Mouse (Mus musculus) embryonic facial prominence, embryonic 13.5 days (tissue): ENCODE data around the gene Thy1. TPM values are rescaled to one million over a fixed set of nuclear protein-coding genes. Genes with fewer than 3 reads are reported as not detected.

Experiments used
- ATAC-seq: fragments of 200-750 bp; cut with Nextera tagmentation; 2 replicates; pipeline ENCODE4 v1.8.0; 2017; ENCODE audit warnings: low read depth; ENCODE audit not compliant: insufficient number of reproducible peaks, insufficient read depth, low FRiP score, low TSS enrichment
- H3K27ac ChIP-seq: fragments of 300-500 bp; sonication (generic); 2 replicates; pipeline ENCODE4 v1.5.1; 2015; ENCODE audit warnings: moderate library complexity, mild to moderate bottlenecking, inconsistent platforms
- H3K27me3 ChIP-seq: fragments of 300-500 bp; sonication (generic); 2 replicates; pipeline ENCODE4 v1.6.1; 2015; ENCODE audit warnings: mild to moderate bottlenecking, inconsistent platforms
- H3K36me3 ChIP-seq: fragments of 300-500 bp; sonication (generic); 2 replicates; pipeline ENCODE4 v1.6.1; 2015; ENCODE audit warnings: mild to moderate bottlenecking, inconsistent platforms
- H3K4me1 ChIP-seq: fragments of 300-500 bp; sonication (generic); 2 replicates; pipeline ENCODE4 v1.6.1; 2015; ENCODE audit warnings: inconsistent platforms
- H3K4me2 ChIP-seq: fragments of 300-500 bp; sonication (generic); 2 replicates; pipeline ENCODE4 v1.6.1; 2015; ENCODE audit warnings: moderate library complexity, mild to moderate bottlenecking, inconsistent platforms
- H3K4me3 ChIP-seq: fragments of 300-500 bp; sonication (generic); 2 replicates; pipeline ENCODE4 v1.5.1; 2015; ENCODE audit warnings: mild to moderate bottlenecking, inconsistent platforms
- H3K9ac ChIP-seq: fragments of 300-500 bp; sonication (generic); 2 replicates; pipeline ENCODE4 v1.6.1; 2015; ENCODE audit warnings: mild to moderate bottlenecking, inconsistent platforms
- H3K9me3 ChIP-seq: fragments of 300-500 bp; sonication (generic); 2 replicates; pipeline ENCODE4 v1.6.1; 2016; ENCODE audit warnings: inconsistent platforms
- WGBS: fragments of 180-500 bp; shearing (Covaris S2); methylation state at CpG from one replicate; pipeline ENCODE4 v1.1.7; 2015; ENCODE audit warnings: mixed read lengths; 5-methylcytosine and 5-hydroxymethylcytosine counted together
- polyA plus RNA-seq: library from polyadenylated mRNA; unstranded; fragments of >200 nt; fragmentation: Nextera tagmentation; extraction: Ambion mirVana; gene quantifications from 2 replicates; pipeline ENCODE4 v1.2.1, GENCODE M21; 2015

Thy1 gene
- polyA plus RNA-seq, 1 experiment from 2014 or later: 4.3 TPM

DNA sequence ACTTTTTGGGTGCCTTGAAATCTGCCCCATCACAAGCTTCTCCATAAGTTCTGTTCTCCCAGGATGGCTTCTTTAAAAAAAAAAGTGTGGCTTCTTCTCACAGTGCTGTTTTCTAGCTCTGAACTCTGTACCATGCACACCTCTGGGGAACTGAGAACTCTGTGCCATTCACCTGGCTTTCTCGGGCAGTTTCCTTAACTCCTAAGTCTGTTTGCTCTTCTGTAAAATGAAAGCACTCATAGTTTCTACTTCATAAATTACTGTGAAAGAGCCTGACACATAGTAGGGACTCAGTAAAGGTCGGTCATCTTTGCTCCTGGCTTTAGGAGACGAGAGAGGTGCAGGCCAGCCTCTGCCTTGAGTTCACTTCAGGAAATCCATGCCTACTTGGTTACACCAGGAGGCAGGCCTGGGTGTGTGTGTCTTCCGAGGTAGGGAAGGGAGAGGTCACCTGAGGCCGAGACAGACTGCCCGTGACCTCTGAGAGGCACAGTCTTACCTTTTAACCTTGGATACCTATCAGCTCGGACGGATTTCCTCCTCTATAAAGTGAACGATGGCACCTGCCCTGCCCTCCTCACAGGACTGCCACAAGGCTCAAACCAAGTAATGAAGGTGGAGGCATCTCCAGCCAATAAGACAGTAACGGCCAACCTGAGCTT lies 35.1 kb downstream of the Thy1 start:
- no peak overlapping the region for H3K9ac ChIP-seq
- H3K36me3 ChIP-seq: no peaks in the 10 kb centered on the region
- WGBS: 76% methylated on average over 10 of the region's 10 CpGs
- 0 out of 2 replicates have a peak overlapping the region, but pooled peaks have one; percentile 9 for H3K27ac ChIP-seq
- H3K4me1 ChIP-seq: peaks cover 22% of the 10 kb centered on the region
- no peaks in the 10 kb centered on the region for H3K9me3 ChIP-seq
- no peak for ATAC-seq
- H3K27me3 ChIP-seq: peaks cover 7% of the 10 kb centered on the region
- no peak overlapping the region for H3K4me3 ChIP-seq
- H3K4me2 ChIP-seq: no peak overlapping the region

DNA sequence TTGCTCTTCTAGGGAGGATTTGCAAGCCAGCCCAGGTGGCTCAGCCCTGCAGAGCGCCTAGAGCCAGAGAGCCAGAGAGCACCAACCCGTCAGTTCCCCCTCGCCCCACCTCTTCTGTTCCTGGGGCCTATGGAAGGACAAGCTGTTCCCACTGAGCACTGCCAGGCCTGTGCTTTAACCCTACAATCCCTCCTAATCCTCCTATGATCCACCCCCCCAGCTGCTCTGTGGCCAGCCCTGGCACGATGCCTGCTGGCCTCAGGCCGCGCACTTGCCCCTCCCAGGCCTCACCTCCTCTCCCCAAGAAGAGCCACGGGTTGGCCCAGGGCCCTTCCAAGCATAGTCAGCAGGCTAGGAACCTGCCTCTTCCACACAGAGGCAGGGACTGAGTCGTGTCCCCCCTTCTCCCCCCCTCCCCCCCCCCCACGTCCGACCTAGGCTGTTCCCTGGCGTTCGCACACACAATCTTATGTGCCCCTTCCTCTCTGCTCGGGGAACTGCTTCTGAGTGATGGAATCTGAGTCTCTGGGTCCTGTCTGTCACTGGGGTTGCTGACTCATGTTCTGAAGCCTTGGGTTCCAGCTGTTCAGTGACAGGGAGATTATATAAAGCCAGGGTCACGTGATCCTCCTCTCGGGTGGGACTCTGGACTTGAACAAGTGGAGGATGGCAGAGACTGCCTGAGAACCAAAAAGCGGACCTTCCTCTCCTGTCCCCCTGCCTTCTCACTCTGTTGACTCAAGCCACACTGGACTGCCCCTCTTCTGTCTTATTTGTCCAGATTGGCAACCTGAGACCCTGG lies 36.0 kb downstream of the Thy1 start:
- 30% methylated on average over 16 of the region's 16 CpGs for WGBS
- Histone ChIP-seq H3K9ac (no peak overlapping the region), H3K27ac (peak overlapping the region; percentile 9; the same call in 1 of the 2 replicates), H3K4me3 (no peak overlapping the region), H3K36me3 (no peaks in the 10 kb centered on the region), H3K4me1 (peaks cover 30% of the 10 kb centered on the region), H3K4me2 (no peak overlapping the region), H3K9me3 (no peaks in the 10 kb centered on the region), H3K27me3 (peaks cover 16% of the 10 kb centered on the region)
- peak; percentile 63 for ATAC-seq

DNA sequence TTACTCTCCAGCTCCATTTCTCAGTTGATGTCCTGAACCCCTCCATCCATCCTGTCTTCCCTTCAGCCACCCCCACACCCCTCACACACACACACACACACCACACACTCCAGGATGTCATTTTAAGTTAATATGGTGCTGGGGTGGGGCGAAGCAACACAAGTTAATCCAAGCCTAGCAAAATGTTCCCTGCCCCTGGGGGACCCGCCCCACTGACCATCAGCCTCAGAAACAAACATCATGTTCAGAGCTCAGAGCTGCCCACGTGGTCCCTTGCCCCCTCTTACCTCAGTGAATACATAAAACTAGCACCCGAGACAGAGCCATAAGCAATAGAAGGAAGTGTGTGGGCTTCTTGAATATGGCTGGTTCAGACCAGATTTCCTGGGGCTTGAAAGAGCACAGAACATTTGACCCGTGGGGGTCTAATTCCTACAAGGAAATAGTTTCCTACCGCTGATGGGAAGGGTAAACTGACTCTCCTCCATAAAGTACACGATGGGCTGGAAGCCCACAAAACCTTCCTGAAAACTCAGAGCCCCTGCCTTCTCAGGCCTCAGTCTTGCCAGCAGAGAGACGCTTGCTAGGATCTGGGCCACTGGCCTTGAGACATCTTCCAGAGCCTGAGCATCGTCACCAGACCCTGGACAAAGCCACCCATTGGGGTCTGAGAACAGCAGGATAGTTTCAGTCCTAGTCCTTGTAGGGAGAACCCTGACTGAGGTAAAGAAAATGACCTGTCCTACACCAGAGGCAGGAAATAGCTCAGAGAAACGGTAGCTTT lies 37.0 kb downstream of the Thy1 start:
- no peaks in the 10 kb centered on the region for H3K36me3 ChIP-seq
- ATAC-seq: no peak
- peaks cover 22% of the 10 kb centered on the region for H3K27me3 ChIP-seq
- no peak overlapping the region for H3K9ac ChIP-seq
- H3K4me1 ChIP-seq: peaks cover 38% of the 10 kb centered on the region
- H3K27ac ChIP-seq: no peak overlapping the region
- H3K9me3 ChIP-seq: no peaks in the 10 kb centered on the region
- H3K4me2 ChIP-seq: no peak overlapping the region
- WGBS: 70% methylated on average over 10 of the region's 10 CpGs
- no peak overlapping the region for H3K4me3 ChIP-seq

DNA sequence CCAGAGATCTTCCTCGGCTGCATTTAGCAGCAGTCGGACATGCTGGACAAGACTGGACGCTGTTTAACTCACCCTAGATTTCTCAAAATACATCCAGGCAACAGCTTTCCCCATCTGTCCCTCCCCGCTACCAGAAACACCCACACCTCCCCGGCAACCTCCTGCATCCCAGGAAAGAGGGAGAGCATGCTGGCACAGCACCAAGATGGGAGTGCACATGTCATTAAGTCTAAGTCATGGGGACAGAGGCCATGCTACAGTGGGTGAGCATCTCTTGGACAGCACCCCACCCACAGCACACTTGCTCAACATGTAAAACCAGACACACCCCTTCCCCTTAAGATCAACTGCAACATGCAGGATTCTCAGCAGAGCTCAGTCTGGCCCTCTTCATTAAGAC lies 37.8 kb downstream of the Thy1 start:
- ATAC-seq: no peak
- Histone ChIP-seq H3K4me3 (no peak overlapping the region), H3K36me3 (no peaks in the 10 kb centered on the region), H3K27me3 (peaks cover 30% of the 10 kb centered on the region), H3K4me1 (peaks cover 44% of the 10 kb centered on the region), H3K4me2 (no peak overlapping the region), H3K27ac (no peak overlapping the region), H3K9me3 (no peaks in the 10 kb centered on the region), H3K9ac (no peak overlapping the region)
- 78% methylated on average over 5 of the region's 5 CpGs for WGBS

DNA sequence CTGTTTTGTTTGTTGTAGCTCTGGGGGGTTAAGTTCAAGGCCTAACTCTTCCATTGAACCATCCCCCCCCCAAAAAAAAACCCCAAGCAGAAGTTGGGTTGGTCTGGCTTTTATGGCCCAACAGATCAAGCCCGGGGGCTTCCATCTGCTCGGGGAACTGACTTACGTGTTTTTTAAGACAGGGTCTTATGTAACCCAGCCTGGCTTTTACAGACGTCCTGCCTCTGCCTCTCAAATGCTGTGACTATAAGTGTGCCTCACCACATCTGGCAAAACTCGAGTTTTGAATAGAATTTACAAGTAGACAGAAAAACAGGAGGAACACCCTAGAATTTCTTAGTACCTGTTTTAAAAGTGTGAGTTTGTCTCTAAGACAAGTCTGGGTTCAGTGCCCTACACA lies 38.4 kb downstream of the Thy1 start:
- 49% methylated on average over 5 of the region's 5 CpGs for WGBS
- no peak overlapping the region for H3K9ac ChIP-seq
- H3K4me3 ChIP-seq: no peak overlapping the region
- peaks cover 49% of the 10 kb centered on the region for H3K4me1 ChIP-seq
- no peak overlapping the region for H3K4me2 ChIP-seq
- ATAC-seq: no peak
- peaks cover 36% of the 10 kb centered on the region for H3K27me3 ChIP-seq
- no peaks in the 10 kb centered on the region for H3K9me3 ChIP-seq
- no peak overlapping the region for H3K27ac ChIP-seq
- H3K36me3 ChIP-seq: no peaks in the 10 kb centered on the region

GRCm38 (mm10) chr9:44082266-44082665 lies 39.1 kb downstream of the Thy1 start:
- Histone ChIP-seq H3K4me2 (no peak overlapping the region), H3K36me3 (no peaks in the 10 kb centered on the region), H3K27ac (no peak overlapping the region), H3K27me3 (peaks cover 40% of the 10 kb centered on the region), H3K9me3 (no peaks in the 10 kb centered on the region), H3K4me1 (peaks cover 52% of the 10 kb centered on the region), H3K9ac (no peak overlapping the region), H3K4me3 (no peak overlapping the region)
- no peak for ATAC-seq
- 88% methylated on average over 5 of the region's 5 CpGs for WGBS

DNA sequence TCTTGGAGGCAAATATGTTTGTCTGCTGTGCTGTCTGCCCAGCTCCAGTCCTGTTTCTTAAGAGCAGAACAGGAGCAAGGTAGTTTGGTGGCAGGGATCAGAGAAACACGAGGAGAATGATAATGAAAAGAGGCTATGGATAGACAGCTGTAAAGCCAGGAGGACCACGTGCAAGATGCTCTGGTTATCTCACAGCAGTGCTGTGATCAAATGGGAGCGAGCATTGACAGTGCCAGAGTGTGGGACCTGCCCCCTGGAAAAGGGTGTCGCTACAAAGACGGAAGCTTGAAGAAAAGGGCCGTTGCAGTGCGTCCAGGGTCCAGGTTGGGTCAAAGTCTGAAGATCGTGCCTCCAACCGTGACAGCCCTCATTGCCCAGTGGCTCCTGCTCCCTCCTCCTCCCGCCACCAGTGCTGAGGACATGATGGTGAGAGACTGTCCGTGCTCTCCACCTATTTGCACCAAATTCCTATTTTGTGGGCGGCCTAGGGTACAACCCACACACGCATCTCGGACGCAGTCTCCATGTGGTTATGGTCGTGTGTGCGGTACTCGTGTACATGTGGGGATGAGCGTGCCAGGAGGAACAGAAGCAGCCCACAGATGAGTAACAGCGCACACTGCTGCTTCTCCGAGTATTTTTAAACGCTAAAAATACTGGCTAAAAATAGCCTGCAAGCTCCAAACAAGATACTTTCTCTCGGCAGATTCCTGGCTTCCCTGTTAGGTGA lies 40.4 kb downstream of the Thy1 start:
- 6% methylated on average over 23 of the region's 23 CpGs for WGBS

GRCm38 (mm10) chr9:44084236-44084635 lies 41.1 kb downstream of the Thy1 start:
- Histone ChIP-seq H3K4me1 (peaks cover 59% of the 10 kb centered on the region), H3K9ac (peak overlapping the region; percentile 82), H3K27ac (no peak overlapping the region), H3K4me3 (peak overlapping the region; percentile 64), H3K9me3 (no peaks in the 10 kb centered on the region), H3K4me2 (peak overlapping the region; percentile 98), H3K36me3 (no peaks in the 10 kb centered on the region), H3K27me3 (peaks cover 52% of the 10 kb centered on the region)
- 1% methylated on average over 14 of the region's 14 CpGs for WGBS
- ATAC-seq: no peak

More for the DNA sequence above, 40.4 kb downstream of the Thy1 start:
- Histone ChIP-seq H3K27ac (no peak overlapping the region), H3K9ac (no peak overlapping the region), H3K9me3 (no peaks in the 10 kb centered on the region), H3K4me3 (peak overlapping the region; percentile 64), H3K4me2 (peak overlapping the region; percentile 98), H3K36me3 (no peaks in the 10 kb centered on the region), H3K27me3 (peaks cover 45% of the 10 kb centered on the region), H3K4me1 (peaks cover 58% of the 10 kb centered on the region)
- no peak for ATAC-seq

DNA sequence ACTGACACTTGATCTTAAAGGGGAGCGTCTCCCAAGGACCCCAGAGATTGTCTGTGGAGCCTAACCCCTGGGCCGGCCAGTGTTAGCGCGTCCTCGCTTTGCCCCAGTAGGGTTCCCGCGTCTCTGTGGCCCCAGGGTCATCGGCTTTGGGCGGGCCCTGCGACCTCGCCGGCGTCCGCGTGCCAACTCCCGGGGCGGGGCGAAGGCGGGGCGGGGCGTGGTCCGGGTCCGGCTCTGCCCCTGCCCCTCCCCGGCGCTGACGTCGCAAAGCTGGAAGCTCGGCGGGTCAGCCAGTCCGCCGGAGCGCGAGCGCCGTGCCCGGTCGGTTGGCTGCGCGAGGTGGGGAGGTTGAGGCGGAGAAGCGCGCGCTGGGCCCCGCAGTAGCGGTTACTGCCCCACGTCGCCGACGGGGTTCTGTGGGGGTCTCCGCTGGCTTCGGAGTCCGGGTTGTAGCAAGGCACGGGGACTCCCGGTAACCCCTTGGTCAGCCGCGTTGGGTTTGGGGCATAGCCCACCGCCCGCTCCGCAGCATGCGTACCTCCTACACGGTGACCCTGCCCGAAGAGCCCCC lies 41.6 kb downstream of the Thy1 start:
- WGBS: under 1% methylated on average over 62 of the region's 62 CpGs

DNA sequence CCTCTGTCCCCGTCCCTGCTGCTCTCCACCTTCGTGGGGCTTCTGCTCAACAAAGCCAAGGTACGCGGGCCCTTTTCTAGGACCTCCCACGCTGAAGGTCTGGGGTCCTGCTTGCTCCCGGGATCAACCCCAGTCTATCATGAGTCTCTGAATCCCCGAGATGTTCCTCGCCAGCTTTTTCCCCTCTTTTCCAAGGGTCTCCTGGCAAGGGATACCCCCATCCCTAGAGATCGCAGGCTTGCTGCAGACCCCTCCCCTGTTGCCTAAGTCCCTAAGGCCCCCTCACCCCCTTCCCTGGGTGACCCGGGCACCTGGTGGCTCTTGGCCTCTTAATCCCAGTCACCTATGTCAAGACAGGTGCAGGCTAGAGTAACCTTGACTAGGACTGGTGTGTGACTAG lies 42.1 kb downstream of the Thy1 start:
- peak overlapping the region; percentile 98 for H3K4me2 ChIP-seq
- H3K9me3 ChIP-seq: no peaks in the 10 kb centered on the region
- peaks cover 68% of the 10 kb centered on the region for H3K4me1 ChIP-seq
- peak overlapping the region; percentile 64 for H3K4me3 ChIP-seq
- no peaks in the 10 kb centered on the region for H3K36me3 ChIP-seq
- H3K27me3 ChIP-seq: peaks cover 56% of the 10 kb centered on the region
- no peak for ATAC-seq
- WGBS: 2% methylated on average over 10 of the region's 10 CpGs
- H3K9ac ChIP-seq: peak overlapping the region; percentile 82
- no peak overlapping the region for H3K27ac ChIP-seq

More for the DNA sequence above, 41.6 kb downstream of the Thy1 start:
- peaks cover 64% of the 10 kb centered on the region for H3K4me1 ChIP-seq
- H3K4me3 ChIP-seq: peak overlapping the region; percentile 64
- no peaks in the 10 kb centered on the region for H3K36me3 ChIP-seq
- ATAC-seq: no peak; the same call in 1 of the 2 replicates
- H3K4me2 ChIP-seq: peak overlapping the region; percentile 98
- no peak overlapping the region for H3K27ac ChIP-seq
- peaks cover 56% of the 10 kb centered on the region for H3K27me3 ChIP-seq
- no peaks in the 10 kb centered on the region for H3K9me3 ChIP-seq
- H3K9ac ChIP-seq: peak overlapping the region; percentile 82
